Mouse (Mus musculus) intestine, embryonic 16.5 days (tissue): ENCODE data around the gene Mndal. TPM values are rescaled to one million over a fixed set of nuclear protein-coding genes. Genes with fewer than 3 reads are reported as not detected.
"Not testable (repeated sequence)": the region's sequence is repeated elsewhere in the genome, so short reads cannot be mapped to it uniquely, and the experiment has no call there.

Experiments
- ATAC-seq: fragments of 200-750 bp; cut with Nextera tagmentation; 2 replicates; pipeline ENCODE4 v1.8.0; 2017; ENCODE audit warnings: moderate TSS enrichment, moderate library complexity
- H3K27ac ChIP-seq: fragments of 300-500 bp; sonication (generic); 2 replicates; pipeline ENCODE4 v1.5.1; 2014; ENCODE audit warnings: mild to moderate bottlenecking, low read length
- H3K27me3 ChIP-seq: fragments of 300-500 bp; sonication (generic); replicated peaks from 2 replicates; pipeline ENCODE4 v1.6.1; 2014; ENCODE audit warnings: low read length, control low read depth, mixed read lengths; ENCODE audit not compliant: control insufficient read depth, insufficient read depth
- H3K36me3 ChIP-seq: fragments of 300-500 bp; sonication (generic); 2 replicates; pipeline ENCODE4 v1.6.1; 2014; ENCODE audit warnings: low read length, control low read depth; ENCODE audit not compliant: control insufficient read depth, insufficient read depth
- H3K4me1 ChIP-seq: fragments of 300-500 bp; sonication (generic); 2 replicates; pipeline ENCODE4 v1.6.1; 2014; ENCODE audit warnings: low read length, control low read depth, mixed read lengths; ENCODE audit not compliant: control insufficient read depth, insufficient read depth
- H3K4me2 ChIP-seq: fragments of 300-500 bp; sonication (generic); 2 replicates; pipeline ENCODE4 v1.6.1; 2014; ENCODE audit warnings: low read depth, low read length, control low read depth
- H3K4me3 ChIP-seq: fragments of 300-500 bp; sonication (generic); 2 replicates; pipeline ENCODE4 v1.5.1; 2014; ENCODE audit warnings: mild to moderate bottlenecking, low read length
- H3K9ac ChIP-seq: fragments of 300-500 bp; sonication (generic); 2 replicates; pipeline ENCODE4 v1.6.1; 2014; ENCODE audit warnings: low read depth, low read length
- H3K9me3 ChIP-seq: fragments of 300-500 bp; sonication (generic); 2 replicates; pipeline ENCODE4 v1.6.1; 2016; ENCODE audit warnings: low read length, control low read depth; ENCODE audit not compliant: control insufficient read depth
- WGBS: fragments of 180-500 bp; shearing (Covaris S2); extraction: QIAGEN DNeasy Blood & Tissue Kit; methylation state at CpG from one replicate; pipeline ENCODE4 v1.1.7; 2014; 5-methylcytosine and 5-hydroxymethylcytosine counted together
- polyA plus RNA-seq: library from polyadenylated mRNA; unstranded; fragments of >200 nt; fragmentation: Nextera tagmentation; extraction: Ambion mirVana; gene quantifications from 2 replicates; pipeline ENCODE4 v1.2.1, GENCODE M21; 2015

Gene Mndal
- polyA plus RNA-seq, 1 experiment from 2014 or later = 3.3 TPM

DNA sequence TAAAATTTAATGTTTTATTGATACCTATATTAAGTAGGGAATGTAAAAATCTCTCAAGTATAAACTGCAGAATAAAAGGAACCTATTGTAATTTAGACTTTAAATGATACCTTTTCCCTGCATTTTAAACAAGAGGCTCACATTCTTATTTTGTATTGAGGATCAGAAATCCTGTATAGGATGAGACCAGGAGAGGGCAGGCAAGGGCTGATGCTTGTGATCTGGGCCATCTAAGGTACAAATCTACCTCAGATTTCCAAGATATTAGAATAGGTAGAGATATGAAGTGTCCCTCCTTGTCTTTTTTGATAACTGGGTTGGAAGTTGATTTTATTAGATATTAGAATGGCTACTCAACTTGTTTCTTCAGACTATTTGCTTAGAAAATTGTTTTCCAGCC, 88.6 kb downstream of the Mndal start:
- not testable (repeated sequence) for H3K9me3 ChIP-seq, H3K4me2 ChIP-seq, H3K4me1 ChIP-seq, H3K4me3 ChIP-seq, ATAC-seq, H3K27ac ChIP-seq, H3K36me3 ChIP-seq, H3K27me3 ChIP-seq, H3K9ac ChIP-seq

DNA sequence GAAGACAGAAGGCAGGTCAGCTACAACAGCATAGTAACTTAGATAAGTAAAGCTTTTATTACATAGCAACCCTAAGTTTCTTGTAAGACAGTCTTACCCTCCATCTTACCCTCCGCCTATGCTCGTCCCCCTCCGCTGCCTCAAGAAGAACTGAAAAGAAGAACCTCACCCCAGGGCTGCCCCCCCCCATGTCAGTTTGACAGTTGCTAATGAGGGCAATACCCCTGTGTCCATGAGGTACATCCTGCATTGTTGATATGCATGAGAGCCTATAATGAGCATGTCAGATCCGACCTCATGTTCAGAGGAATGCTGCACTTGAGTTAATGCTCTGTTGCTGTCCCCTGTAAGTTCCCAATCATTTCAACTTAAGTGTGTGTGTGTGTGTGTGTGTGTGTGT, 89.4 kb downstream of the Mndal start:
- ATAC-seq, H3K27me3 ChIP-seq, H3K36me3 ChIP-seq, H3K4me1 ChIP-seq, H3K9me3 ChIP-seq, H3K4me2 ChIP-seq, H3K9ac ChIP-seq, H3K4me3 ChIP-seq, H3K27ac ChIP-seq: not testable (repeated sequence)
- 67% methylated on average over 4 of the region's 4 CpGs for WGBS

DNA sequence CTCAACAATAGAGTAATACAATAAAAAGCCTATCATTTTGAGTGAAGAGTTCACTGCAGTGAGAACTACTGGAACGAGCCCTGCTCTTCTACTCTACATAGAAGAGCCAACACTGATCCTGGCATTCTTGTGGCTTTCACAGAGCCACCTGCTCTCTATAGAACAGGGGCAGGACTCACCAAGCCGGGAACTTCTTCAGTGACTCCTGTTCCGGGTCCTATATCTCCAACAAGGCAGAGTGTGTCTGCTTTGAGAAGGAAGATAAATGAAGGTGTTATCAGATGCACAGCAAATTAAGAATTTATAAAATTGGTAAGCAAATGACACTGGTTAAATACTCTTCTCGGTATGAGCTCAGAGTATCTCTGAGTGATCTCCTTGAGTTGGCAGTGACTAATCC, 96.1 kb downstream of the Mndal start:
- not testable (repeated sequence) for H3K9ac ChIP-seq, H3K4me1 ChIP-seq, H3K36me3 ChIP-seq, H3K4me2 ChIP-seq, H3K27me3 ChIP-seq, H3K9me3 ChIP-seq, H3K27ac ChIP-seq, H3K4me3 ChIP-seq, ATAC-seq
- WGBS = 82% methylated on average over 4 of the region's 4 CpGs

- no peak overlapping the region for H3K4me2 ChIP-seq
- no peak overlapping the region for H3K27ac ChIP-seq
- 92% methylated on average over 1 of the region's 1 CpGs for WGBS
- peak; percentile 56; the same call in 1 of the 2 replicates for ATAC-seq
- H3K9me3 ChIP-seq = no peaks in the 10 kb centered on the region
- H3K27me3 ChIP-seq = no peaks in the 10 kb centered on the region
- no peak overlapping the region for H3K4me3 ChIP-seq
- H3K9ac ChIP-seq = no peak overlapping the region
- H3K4me1 ChIP-seq = no peaks in the 10 kb centered on the region
- no peaks in the 10 kb centered on the region for H3K36me3 ChIP-seq
These were observed 97.5 kb downstream of the Mndal start for GRCm38 (mm10) chr1:173844754-173845153.

- ATAC-seq = peak; percentile 84
These were observed 120.8 kb downstream of the Mndal start for GRCm38 (mm10) chr1:173821481-173821803.

GRCm38 (mm10) chr1:173820794-173821480, 121.4 kb downstream of the Mndal start:
- H3K9ac ChIP-seq, H3K27ac ChIP-seq, H3K4me3 ChIP-seq, H3K4me1 ChIP-seq, H3K9me3 ChIP-seq, H3K36me3 ChIP-seq, H3K27me3 ChIP-seq, H3K4me2 ChIP-seq: not testable (repeated sequence)
- 54% methylated on average over 2 of the region's 2 CpGs for WGBS
- ATAC-seq = peak; percentile 91

More at GRCm38 (mm10) chr1:173821481-173821803, 120.8 kb downstream of the Mndal start:
- H3K9ac ChIP-seq, H3K4me3 ChIP-seq, H3K27me3 ChIP-seq, H3K4me1 ChIP-seq, H3K9me3 ChIP-seq, H3K36me3 ChIP-seq, H3K4me2 ChIP-seq, H3K27ac ChIP-seq: not testable (repeated sequence)
- WGBS = 11% methylated on average over 2 of the region's 2 CpGs

DNA sequence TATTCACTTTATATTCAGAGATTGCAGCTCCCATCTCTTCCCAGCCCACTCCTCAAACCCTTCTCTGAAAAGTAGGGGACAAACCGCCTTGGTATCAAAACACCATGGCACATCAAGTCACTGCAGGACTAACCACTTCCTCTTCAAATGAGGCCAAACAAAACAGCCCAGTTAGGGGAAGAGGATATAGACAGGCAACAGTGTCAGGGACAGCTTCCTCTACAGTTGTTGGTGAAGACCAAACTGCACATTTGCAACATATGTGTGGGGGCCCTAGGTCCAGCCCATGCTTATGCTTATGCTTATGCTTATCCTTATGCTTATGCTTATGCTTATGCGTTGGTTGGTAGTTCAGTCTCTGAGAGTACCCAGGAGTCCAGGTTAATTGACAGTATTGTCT, 133.0 kb downstream of the Mndal start:
- WGBS = 77% methylated on average over 2 of the region's 2 CpGs
- not testable (repeated sequence) for H3K9ac ChIP-seq, ATAC-seq

GRCm38 (mm10) chr1:173802689-173803281, 139.5 kb downstream of the Mndal start:
- not testable (repeated sequence) for H3K4me3 ChIP-seq, H3K4me1 ChIP-seq, H3K27ac ChIP-seq, H3K9ac ChIP-seq, H3K27me3 ChIP-seq, H3K4me2 ChIP-seq, H3K36me3 ChIP-seq, H3K9me3 ChIP-seq
- ATAC-seq = peak; percentile 52; the same call in 1 of the 2 replicates
- 47% methylated on average over 2 of the region's 2 CpGs for WGBS

More for the DNA sequence above, 133.0 kb downstream of the Mndal start:
- H3K4me1 ChIP-seq, H3K4me2 ChIP-seq, H3K9me3 ChIP-seq, H3K4me3 ChIP-seq, H3K27me3 ChIP-seq, H3K36me3 ChIP-seq, H3K27ac ChIP-seq: not testable (repeated sequence)

- H3K9ac ChIP-seq, H3K27me3 ChIP-seq, H3K36me3 ChIP-seq, H3K4me2 ChIP-seq, H3K4me3 ChIP-seq, H3K9me3 ChIP-seq, H3K4me1 ChIP-seq, H3K27ac ChIP-seq, ATAC-seq: not testable (repeated sequence)
- 58% methylated on average over 3 of the region's 3 CpGs for WGBS
These were observed 140.1 kb downstream of the Mndal start for GRCm38 (mm10) chr1:173802207-173802606.

- not testable (repeated sequence) for H3K9ac ChIP-seq, H3K27me3 ChIP-seq, H3K27ac ChIP-seq, H3K9me3 ChIP-seq, H3K4me2 ChIP-seq, H3K4me1 ChIP-seq, H3K4me3 ChIP-seq, H3K36me3 ChIP-seq, ATAC-seq
- 73% methylated on average over 2 of the region's 2 CpGs for WGBS
These were observed 140.5 kb downstream of the Mndal start for GRCm38 (mm10) chr1:173801791-173802190.
